Comparison of ENCODE assay signal across 16 mouse cellular contexts in genomic region chr10:126680275-126681184, GRCm38 (mm10).
DNase-seq lines count a peak whose midpoint lies in the region; ATAC-seq and TF ChIP-seq lines count a peak whose summit lies in the region.
"Had no signal": no experiment of that assay in that cellular context is flagged by ENCODE, and none has a peak within 500 bp of the region (broad histone marks: within the 10 kb centered on the region; RNA-seq: fewer than 3 reads in every experiment).

No protein-coding gene starts in this region.

- H3K9ac ChIP-seq in forebrain, embryonic 11.5 days (ENCODE audit: low read length), result no peak overlapping the region
- H3K9ac ChIP-seq in hindbrain, embryonic 14.5 days, result no peak overlapping the region
- no peak overlapping the region for H3K9ac ChIP-seq in midbrain, postnatal 0 days (replicated peaks; ENCODE audit: low read length, poor library complexity, severe bottlenecking)
- H3K9ac ChIP-seq: stomach, embryonic 15.5 days had no signal

- no peaks in the 10 kb centered on the region for H3K36me3 ChIP-seq in forebrain, embryonic 11.5 days (ENCODE audit: control insufficient read depth, insufficient read depth, low read length)
- H3K36me3 ChIP-seq in hindbrain, embryonic 14.5 days (replicated peaks; ENCODE audit: control insufficient read depth, insufficient read depth), result no peaks in the 10 kb centered on the region
- H3K36me3 ChIP-seq in midbrain, postnatal 0 days (ENCODE audit: insufficient read depth, low read length), result no peaks in the 10 kb centered on the region
- no peaks in the 10 kb centered on the region for H3K36me3 ChIP-seq in heart, embryonic 10.5 days
- H3K36me3 ChIP-seq: G1E; stomach, embryonic 15.5 days had no signal

- H3K4me2 ChIP-seq in forebrain, embryonic 11.5 days (ENCODE audit: low read depth, low read length, severe bottlenecking), result peak overlapping the region; percentile 18; the same call in 1 of the 2 replicates
- peak overlapping the region; percentile 28 for H3K4me2 ChIP-seq in hindbrain, embryonic 14.5 days (replicated peaks)
- peak overlapping the region; percentile 9; the same call in 1 of the 2 replicates for H3K4me2 ChIP-seq in midbrain, postnatal 0 days (ENCODE audit: low read depth, low read length, poor library complexity, severe bottlenecking)
- H3K4me2 ChIP-seq: stomach, embryonic 15.5 days had no signal

- ATAC-seq in forebrain, embryonic 11.5 days (replicated peaks; ENCODE audit: low FRiP score), result peak; percentile 92
- ATAC-seq in hindbrain, embryonic 14.5 days (ENCODE audit: low FRiP score), result no peak; the same call in 1 of the 2 replicates
- ATAC-seq in midbrain, postnatal 0 days (ENCODE audit: low FRiP score), result no peak

- no peaks in the 10 kb centered on the region for H3K9me3 ChIP-seq in forebrain, embryonic 11.5 days (ENCODE audit: control insufficient read depth, low read length)
- H3K9me3 ChIP-seq in hindbrain, embryonic 14.5 days (ENCODE audit: control insufficient read depth, low read length), result no peaks in the 10 kb centered on the region
- H3K9me3 ChIP-seq in midbrain, postnatal 0 days (ENCODE audit: low read length), result no peaks in the 10 kb centered on the region
- no peaks in the 10 kb centered on the region for H3K9me3 ChIP-seq in heart, embryonic 10.5 days
- H3K9me3 ChIP-seq: stomach, embryonic 15.5 days had no signal

- 5% methylated on average over 12 of the region's 12 CpGs for WGBS in forebrain, embryonic 11.5 days
- WGBS in hindbrain, embryonic 14.5 days, result 10% methylated on average over 12 of the region's 12 CpGs
- WGBS in midbrain, postnatal 0 days, result 10% methylated on average over 12 of the region's 12 CpGs
- 14% methylated on average over 12 of the region's 12 CpGs for WGBS in heart, embryonic 10.5 days

- intact Hi-C loops in gastrocnemius, adult 2 months (cut with DNase I), result no loop called here

- H3K27ac ChIP-seq in forebrain, embryonic 11.5 days (ENCODE audit: low read depth, low read length), result no peak overlapping the region
- H3K27ac ChIP-seq in hindbrain, embryonic 14.5 days, result no peak overlapping the region
- no peak overlapping the region for H3K27ac ChIP-seq in midbrain, postnatal 0 days (ENCODE audit: low read depth, low read length)
- H3K27ac ChIP-seq in heart, embryonic 10.5 days, result no peak overlapping the region
- H3K27ac ChIP-seq in gastrocnemius, adult 2 months, result no peak overlapping the region
- H3K27ac ChIP-seq: layer of hippocampus, adult 2 months; stomach, embryonic 15.5 days had no signal

- H3K4me3 ChIP-seq in forebrain, embryonic 11.5 days (ENCODE audit: low read depth, low read length), result no peak overlapping the region
- no peak overlapping the region for H3K4me3 ChIP-seq in hindbrain, embryonic 14.5 days (replicated peaks; ENCODE audit: low read length)
- H3K4me3 ChIP-seq in midbrain, postnatal 0 days (ENCODE audit: low read depth, low read length), result no peak overlapping the region
- H3K4me3 ChIP-seq in heart, embryonic 10.5 days, result no peak overlapping the region
- no peak overlapping the region for H3K4me3 ChIP-seq in gastrocnemius, adult 2 months
- H3K4me3 ChIP-seq: layer of hippocampus, adult 2 months; stomach, embryonic 15.5 days had no signal

- H3K4me1 ChIP-seq in forebrain, embryonic 11.5 days (replicated peaks; ENCODE audit: control insufficient read depth, insufficient read depth, low read length), result no peaks in the 10 kb centered on the region
- no peaks in the 10 kb centered on the region for H3K4me1 ChIP-seq in hindbrain, embryonic 14.5 days (replicated peaks; ENCODE audit: control insufficient read depth, insufficient read depth, low read length)
- no peaks in the 10 kb centered on the region for H3K4me1 ChIP-seq in midbrain, postnatal 0 days (ENCODE audit: insufficient read depth, low read length)
- no peaks in the 10 kb centered on the region for H3K4me1 ChIP-seq in heart, embryonic 10.5 days
- H3K4me1 ChIP-seq: stomach, embryonic 15.5 days had no signal

- peak; percentile 43 for DNase-seq in R1 (ENCODE audit: low read depth, low spot score)
- DNase-seq in forebrain, embryonic 11.5 days (ENCODE audit: low spot score), result peak; percentile 80
- no peak for DNase-seq in hindbrain, embryonic 14.5 days (ENCODE audit: low spot score)
- no peak for DNase-seq in midbrain, postnatal 0 days (ENCODE audit: low spot score)
- no peak for DNase-seq in frontal cortex, postnatal 10 days (ENCODE audit: low spot score in 2 of 2)
- no peak for DNase-seq in heart, embryonic 10.5 days (ENCODE audit: low spot score)
- no peak for DNase-seq in gastrocnemius, adult 2 months
- no peak for DNase-seq in lung, postnatal 25 days (ENCODE audit: low spot score)
- DNase-seq: cerebellum, adult 9-11 months; heart, postnatal 36 days; kidney, adult 9 months; right cerebral cortex, postnatal 25 days; thymus, postnatal 36 days had no signal

- no peaks in the 10 kb centered on the region for H3K27me3 ChIP-seq in forebrain, embryonic 11.5 days (ENCODE audit: control insufficient read depth, insufficient read depth, low read length)
- H3K27me3 ChIP-seq in hindbrain, embryonic 14.5 days (ENCODE audit: control insufficient read depth, insufficient read depth, low read length), result no peaks in the 10 kb centered on the region
- H3K27me3 ChIP-seq in midbrain, postnatal 0 days (ENCODE audit: insufficient read depth, low read length), result no peaks in the 10 kb centered on the region
- no peaks in the 10 kb centered on the region for H3K27me3 ChIP-seq in heart, embryonic 10.5 days (ENCODE audit: insufficient read depth, poor library complexity, severe bottlenecking)
- H3K27me3 ChIP-seq: stomach, embryonic 15.5 days had no signal

- TF ChIP-seq CTCF in midbrain, postnatal 0 days (IDR thresholded peaks at IDR 0.05), result no peak
- TF ChIP-seq CTCF in gastrocnemius, adult 2 months (IDR thresholded peaks at IDR 0.05), result no peak

Comparison
In these comparisons a context has a peak if more than half of its experiments do, and no peak if none do; other contexts are left out.
1. DNase-seq: peak in R1 (single experiment) and forebrain, embryonic 11.5 days (single experiment); none in hindbrain, embryonic 14.5 days (single experiment), midbrain, postnatal 0 days (single experiment), frontal cortex, postnatal 10 days (0 of 2), heart, embryonic 10.5 days (single experiment), gastrocnemius, adult 2 months (single experiment) and lung, postnatal 25 days (single experiment).
2. Peak in every context shown above with its lines, with median percentiles within 50 percentile points of each other: H3K4me2 ChIP-seq.